Mouse (Mus musculus): ENCODE results near the gene Sh3d21. TPM values are rescaled to one million over a fixed set of nuclear protein-coding genes. Genes with fewer than 3 reads are reported as not detected.

Sh3d21 gene
- polyA plus RNA-seq, 1 experiment from 2014 or later: 4.7 TPM

- WGBS: 16% methylated on average over 10 of the region's 10 CpGs
- H3K27me3 ChIP-seq (ENCODE audit: low read depth, poor library complexity, severe bottlenecking): no peaks in the 10 kb centered on the region
- H3K9me3 ChIP-seq (replicated peaks): no peaks in the 10 kb centered on the region
- peaks cover 85% of the 10 kb centered on the region for H3K4me1 ChIP-seq
- H3K4me3 ChIP-seq: peak overlapping the region; percentile 86
- no peak for DNase-seq (ENCODE audit: low spot score)
- H3K36me3 ChIP-seq: peaks cover 36% of the 10 kb centered on the region
- H3K27ac ChIP-seq: peak overlapping the region; percentile 98
Measured at GRCm38 (mm10) chr4:126149798-126150197, 13.5 kb downstream of the Sh3d21 start.

DNA sequence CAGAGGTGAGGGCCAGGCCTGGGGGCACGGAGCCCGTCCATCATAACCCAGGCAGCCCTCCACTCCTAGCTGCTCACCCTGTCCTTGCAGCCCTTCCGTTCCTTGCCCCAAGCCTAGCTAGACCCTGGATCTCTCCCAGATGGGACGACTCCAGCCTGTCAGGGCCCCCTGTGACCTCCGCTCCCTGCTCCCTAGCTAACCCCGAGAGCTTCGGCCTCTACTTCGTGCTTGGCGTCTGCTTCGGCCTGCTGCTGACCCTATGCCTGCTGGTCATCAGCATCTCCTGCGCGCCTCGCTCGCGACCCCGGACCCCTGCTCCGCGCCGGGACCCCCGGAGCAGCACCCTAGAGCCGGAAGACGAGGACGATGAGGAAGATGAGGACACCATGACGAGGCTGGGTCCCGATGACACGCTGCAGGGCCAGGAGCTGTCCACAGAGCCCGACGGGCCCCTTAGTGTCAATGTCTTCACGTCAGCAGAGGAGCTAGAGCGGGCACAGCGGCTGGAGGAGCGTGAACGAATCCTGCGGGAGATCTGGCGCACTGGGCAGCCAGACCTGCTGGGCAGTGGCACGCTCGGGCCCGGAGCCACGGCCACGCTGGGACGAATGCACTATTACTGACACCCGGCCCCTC lies 14.1 kb downstream of the Sh3d21 start:
- 16% methylated on average over 42 of the region's 42 CpGs for WGBS
- Histone ChIP-seq H3K4me3 (peak overlapping the region; percentile 86), H3K27me3 (ENCODE audit: low read depth, poor library complexity, severe bottlenecking) (no peaks in the 10 kb centered on the region), H3K9me3 (replicated peaks) (no peaks in the 10 kb centered on the region), H3K27ac (peak overlapping the region; percentile 98), H3K36me3 (peaks cover 36% of the 10 kb centered on the region), H3K4me1 (peaks cover 79% of the 10 kb centered on the region)
- DNase-seq (ENCODE audit: low spot score): no peak

- Histone ChIP-seq H3K27ac (peak overlapping the region; percentile 98), H3K9me3 (replicated peaks) (no peaks in the 10 kb centered on the region), H3K4me1 (peaks cover 79% of the 10 kb centered on the region), H3K4me3 (peak overlapping the region; percentile 86), H3K27me3 (ENCODE audit: low read depth, poor library complexity, severe bottlenecking) (no peaks in the 10 kb centered on the region), H3K36me3 (peaks cover 35% of the 10 kb centered on the region)
- DNase-seq (ENCODE audit: low spot score): peak; percentile 83
- WGBS: under 1% methylated on average over 67 of the region's 67 CpGs
Measured at GRCm38 (mm10) chr4:126148161-126148961, 14.9 kb downstream of the Sh3d21 start.

DNA sequence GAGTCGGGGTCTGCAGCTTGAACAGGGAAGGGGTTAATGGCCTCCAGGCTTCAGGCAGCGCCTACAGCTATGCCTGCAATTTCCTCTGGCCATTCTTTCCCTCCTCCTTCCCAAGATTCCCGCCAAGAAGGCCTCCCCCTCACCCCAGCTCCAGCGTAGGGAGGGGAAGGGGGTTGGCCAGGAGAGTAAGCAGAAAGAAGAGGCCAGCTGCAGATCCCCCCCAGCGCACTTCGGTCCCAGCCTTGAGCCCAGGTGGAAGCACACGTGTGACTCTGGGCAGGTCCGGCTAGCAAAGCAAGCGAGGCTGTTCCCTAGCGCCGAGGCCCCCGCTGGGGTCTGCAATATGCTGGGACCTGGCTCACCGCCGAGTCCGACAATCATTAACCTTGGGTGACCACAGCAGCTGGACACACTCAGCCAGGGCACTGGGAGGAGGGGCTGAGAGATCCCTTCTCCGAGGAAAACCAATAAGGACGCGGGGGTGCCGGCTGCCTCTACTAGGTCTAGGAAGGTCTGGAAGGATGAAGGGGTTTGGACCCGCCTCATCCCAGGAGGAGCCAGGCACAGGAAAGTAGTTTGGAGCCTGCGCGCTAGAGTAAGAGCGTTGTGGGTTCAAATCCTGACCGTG lies 15.6 kb downstream of the Sh3d21 start, which contains the start of gene Eva1b:
Gene Eva1b (plus strand): TSS at position 212 of the 628 bp plus-strand sequence.
- H3K27me3 ChIP-seq (ENCODE audit: low read depth, poor library complexity, severe bottlenecking): no peaks in the 10 kb centered on the region
- H3K4me1 ChIP-seq: peaks cover 76% of the 10 kb centered on the region
- H3K4me3 ChIP-seq: peak within 1 kb of the TSS; percentile 86
- H3K9me3 ChIP-seq (replicated peaks): no peaks in the 10 kb centered on the region
- H3K27ac ChIP-seq: peak within 1 kb of the TSS; percentile 98
- peak; percentile 89 for DNase-seq (ENCODE audit: low spot score)
- H3K36me3 ChIP-seq: peaks cover 30% of the 10 kb centered on the region
- under 1% methylated on average over 24 of the region's 24 CpGs for WGBS

DNA sequence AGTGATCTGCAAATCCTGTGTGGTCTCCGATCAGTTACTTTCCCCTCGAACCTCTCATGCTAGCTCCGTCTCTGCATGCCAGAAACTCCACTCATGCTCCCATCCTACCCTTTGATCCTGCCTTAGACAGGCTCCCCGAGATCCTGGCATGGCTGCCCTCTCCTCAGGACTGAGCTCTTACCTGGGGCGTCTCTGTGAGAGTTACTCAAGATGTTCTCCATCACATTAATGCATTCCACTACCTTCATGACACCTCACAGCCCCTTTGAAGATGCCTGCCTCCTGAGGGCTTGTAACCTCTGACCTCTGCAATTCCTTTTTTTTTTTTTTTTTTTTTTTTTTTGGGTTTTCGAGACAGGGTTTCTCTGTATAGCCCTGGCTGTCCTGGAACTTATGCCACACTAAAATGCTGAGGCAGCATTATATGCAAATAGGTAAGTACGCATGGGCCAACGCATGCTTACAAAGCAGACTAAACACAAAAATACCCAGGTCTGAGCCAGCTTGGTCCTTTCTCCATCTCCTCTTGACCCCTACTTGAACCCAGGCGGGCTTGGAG lies 16.2 kb downstream of the Sh3d21 start:
- DNase-seq (ENCODE audit: low spot score): peak; percentile 56
- Histone ChIP-seq H3K9me3 (replicated peaks) (no peaks in the 10 kb centered on the region), H3K36me3 (peaks cover 24% of the 10 kb centered on the region), H3K4me1 (peaks cover 70% of the 10 kb centered on the region), H3K4me3 (peak overlapping the region; percentile 86), H3K27ac (peak overlapping the region; percentile 98), H3K27me3 (ENCODE audit: low read depth, poor library complexity, severe bottlenecking) (no peaks in the 10 kb centered on the region)
- WGBS: 10% methylated on average over 9 of the region's 9 CpGs

- peaks cover 60% of the 10 kb centered on the region for H3K4me1 ChIP-seq
- WGBS: 49% methylated on average over 4 of the region's 4 CpGs
Measured at GRCm38 (mm10) chr4:126145396-126145795, 17.9 kb downstream of the Sh3d21 start.

DNA sequence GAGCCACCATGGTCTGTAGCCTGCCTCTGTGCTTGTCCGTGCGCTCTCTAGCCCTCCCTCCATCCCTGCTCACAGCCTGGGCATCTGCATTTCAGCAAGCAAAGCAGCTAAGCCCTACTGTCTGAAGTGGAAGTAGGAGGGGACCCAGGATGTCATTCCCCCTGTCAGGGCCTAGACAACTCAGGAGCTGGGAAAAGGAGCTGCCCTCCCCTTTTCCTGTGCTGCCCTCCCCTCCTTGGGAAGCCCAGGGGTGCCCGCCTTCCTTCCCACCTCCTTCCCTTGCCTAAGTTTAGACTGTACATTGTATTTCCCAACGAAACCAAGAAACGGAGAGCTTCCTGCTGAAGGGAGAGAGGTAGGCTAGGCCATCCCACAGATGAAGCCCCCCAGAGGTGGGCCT lies 22.3 kb downstream of the Sh3d21 start:
- peaks cover 16% of the 10 kb centered on the region for H3K4me1 ChIP-seq
- no peaks in the 10 kb centered on the region for H3K27me3 ChIP-seq (ENCODE audit: low read depth, poor library complexity, severe bottlenecking)
- peaks cover 53% of the 10 kb centered on the region for H3K36me3 ChIP-seq
- 81% methylated on average over 5 of the region's 5 CpGs for WGBS
- no peak overlapping the region for H3K4me3 ChIP-seq
- no peak for DNase-seq (ENCODE audit: low spot score)
- H3K9me3 ChIP-seq (replicated peaks): no peaks in the 10 kb centered on the region
- peak overlapping the region; percentile 58; the same call in 1 of the 2 replicates for H3K27ac ChIP-seq

More at GRCm38 (mm10) chr4:126145396-126145795, 17.9 kb downstream of the Sh3d21 start:
- Histone ChIP-seq H3K4me3 (no peak overlapping the region), H3K9me3 (replicated peaks) (no peaks in the 10 kb centered on the region), H3K36me3 (peaks cover 19% of the 10 kb centered on the region), H3K27ac (peak overlapping the region; percentile 98), H3K27me3 (ENCODE audit: low read depth, poor library complexity, severe bottlenecking) (no peaks in the 10 kb centered on the region)
- DNase-seq (ENCODE audit: low spot score): no peak

- Histone ChIP-seq H3K4me3 (no peak overlapping the region), H3K4me1 (peaks cover 15% of the 10 kb centered on the region), H3K36me3 (peaks cover 77% of the 10 kb centered on the region), H3K27me3 (ENCODE audit: low read depth, poor library complexity, severe bottlenecking) (no peaks in the 10 kb centered on the region), H3K9me3 (replicated peaks) (no peaks in the 10 kb centered on the region), H3K27ac (0 out of 2 replicates have a peak overlapping the region, but pooled peaks have one; percentile 11)
- DNase-seq (ENCODE audit: low spot score): no peak
- WGBS: 84% methylated on average over 4 of the region's 4 CpGs
Measured at GRCm38 (mm10) chr4:126137773-126138172, 25.5 kb downstream of the Sh3d21 start.

DNA sequence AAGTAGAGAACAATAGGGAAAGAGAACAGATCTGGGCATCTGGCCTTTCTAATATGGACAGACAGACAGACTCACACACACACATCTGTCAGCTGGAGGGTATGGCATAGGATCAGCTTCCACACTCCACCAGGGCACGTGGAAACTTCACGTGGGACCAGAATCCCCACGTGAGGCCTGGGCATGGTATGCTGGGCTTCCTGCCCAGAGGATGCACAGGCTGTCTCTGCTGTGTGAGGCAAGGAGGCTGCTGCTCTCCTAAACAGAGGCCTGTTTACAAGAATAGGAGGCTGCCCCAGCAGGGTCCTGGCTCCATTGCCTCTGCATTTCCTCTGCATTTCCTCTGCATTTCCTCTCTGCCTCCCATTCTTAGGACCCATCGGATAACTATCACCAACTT lies 28.7 kb downstream of the Sh3d21 start:
- WGBS: 91% methylated on average over 4 of the region's 4 CpGs
- Histone ChIP-seq H3K4me3 (no peak overlapping the region), H3K36me3 (peaks cover 81% of the 10 kb centered on the region)

GRCm38 (mm10) chr4:126134236-126134635 lies 29.1 kb downstream of the Sh3d21 start:
- DNase-seq (ENCODE audit: low spot score): no peak
- H3K9me3 ChIP-seq (replicated peaks): no peaks in the 10 kb centered on the region
- H3K36me3 ChIP-seq: peaks cover 81% of the 10 kb centered on the region
- 0 out of 2 replicates have a peak overlapping the region, but pooled peaks have one; percentile 16 for H3K27ac ChIP-seq
- H3K4me1 ChIP-seq: peaks cover 42% of the 10 kb centered on the region
- no peak overlapping the region for H3K4me3 ChIP-seq
- WGBS: 93% methylated on average over 4 of the region's 4 CpGs
- H3K27me3 ChIP-seq (ENCODE audit: low read depth, poor library complexity, severe bottlenecking): no peaks in the 10 kb centered on the region

More for the DNA sequence above, 28.7 kb downstream of the Sh3d21 start:
- DNase-seq (ENCODE audit: low spot score): no peak
- 0 out of 2 replicates have a peak overlapping the region, but pooled peaks have one; percentile 16 for H3K27ac ChIP-seq
- H3K9me3 ChIP-seq (replicated peaks): no peaks in the 10 kb centered on the region
- peaks cover 40% of the 10 kb centered on the region for H3K4me1 ChIP-seq
- no peaks in the 10 kb centered on the region for H3K27me3 ChIP-seq (ENCODE audit: low read depth, poor library complexity, severe bottlenecking)

DNA sequence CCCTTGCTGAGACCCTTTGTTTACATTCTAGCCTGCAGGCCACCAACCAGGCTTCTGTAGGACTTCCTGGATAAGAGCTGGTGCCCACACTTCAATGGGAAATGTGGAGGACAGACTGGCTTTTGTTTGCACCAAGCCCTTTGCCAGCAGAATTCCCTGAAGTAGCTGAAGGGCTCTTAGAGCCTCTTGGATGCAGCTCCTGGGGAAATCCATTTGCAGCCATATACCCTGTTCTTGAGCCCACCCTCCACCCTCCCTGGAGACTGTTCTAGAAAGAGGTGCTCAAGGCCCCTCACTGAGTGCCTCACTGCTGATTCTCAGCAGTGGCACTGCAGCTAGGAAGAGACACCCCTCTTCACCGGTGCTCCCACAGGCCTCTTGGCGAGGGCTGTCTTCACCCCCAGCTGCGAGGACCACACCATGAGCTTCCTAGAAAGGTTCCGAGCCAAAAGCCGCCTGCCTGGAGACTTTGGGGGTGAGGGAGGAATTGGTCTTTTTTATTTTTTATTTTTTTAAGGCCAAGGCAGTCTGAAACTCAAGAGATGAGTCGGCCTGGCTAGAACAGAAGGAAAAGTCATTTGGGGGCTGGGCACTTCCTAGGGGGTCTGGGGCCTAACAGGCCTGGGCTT lies 30.5 kb downstream of the Sh3d21 start:
- no peak for DNase-seq (ENCODE audit: low spot score)
- Histone ChIP-seq H3K27ac (peak overlapping the region; percentile 70; the same call in 1 of the 2 replicates), H3K4me3 (no peak overlapping the region), H3K4me1 (peaks cover 42% of the 10 kb centered on the region), H3K27me3 (ENCODE audit: low read depth, poor library complexity, severe bottlenecking) (no peaks in the 10 kb centered on the region), H3K9me3 (replicated peaks) (no peaks in the 10 kb centered on the region), H3K36me3 (peaks cover 81% of the 10 kb centered on the region)
- 78% methylated on average over 6 of the region's 6 CpGs for WGBS

All from limb, embryonic 10.5 days (tissue).